Mouse (Mus musculus) kidney, embryonic 16.5 days (tissue): ENCODE results near the gene Dnajc17. TPM values are rescaled to one million over a fixed set of nuclear protein-coding genes. Genes with fewer than 3 reads are reported as not detected.

ENCODE experiments used
- ATAC-seq: fragments of 200-750 bp; cut with Nextera tagmentation; 2 replicates; pipeline ENCODE4 v1.8.0; 2017; ENCODE audit warnings: moderate TSS enrichment; ENCODE audit not compliant: low FRiP score, low TSS enrichment
- H3K27ac ChIP-seq: fragments of 300-500 bp; sonication (generic); 2 replicates; pipeline ENCODE4 v1.5.1; 2014; ENCODE audit warnings: low read length
- H3K27me3 ChIP-seq: fragments of 300-500 bp; sonication (generic); 2 replicates; pipeline ENCODE4 v1.6.1; 2014; ENCODE audit warnings: low read length, control low read depth, mixed read lengths; ENCODE audit not compliant: insufficient read depth
- H3K36me3 ChIP-seq: fragments of 300-500 bp; sonication (generic); 2 replicates; pipeline ENCODE4 v1.6.1; 2014; ENCODE audit warnings: low read length, control low read depth, mixed read lengths; ENCODE audit not compliant: insufficient read depth
- H3K4me1 ChIP-seq: fragments of 300-500 bp; sonication (generic); 2 replicates; pipeline ENCODE4 v1.6.1; 2014; ENCODE audit warnings: low read length, control low read depth, mixed read lengths; ENCODE audit not compliant: insufficient read depth
- H3K4me2 ChIP-seq: fragments of 300-500 bp; sonication (generic); replicated peaks from 2 replicates; pipeline ENCODE4 v1.6.1; 2014; ENCODE audit warnings: low read depth, low read length
- H3K4me3 ChIP-seq: fragments of 300-500 bp; sonication (generic); 2 replicates; pipeline ENCODE4 v1.5.1; 2014; ENCODE audit warnings: mild to moderate bottlenecking, low read length
- H3K9ac ChIP-seq: fragments of 300-500 bp; sonication (generic); replicated peaks from 2 replicates; pipeline ENCODE4 v1.6.1; 2014; ENCODE audit warnings: low read length
- H3K9me3 ChIP-seq: fragments of 300-500 bp; sonication (generic); 2 replicates; pipeline ENCODE4 v1.6.1; 2016; ENCODE audit warnings: low read length, control low read depth
- WGBS: fragments of 180-500 bp; shearing (Covaris S2); extraction: QIAGEN DNeasy Blood & Tissue Kit; methylation state at CpG from one replicate; pipeline ENCODE4 v1.1.7; 2014; 5-methylcytosine and 5-hydroxymethylcytosine counted together
- polyA plus RNA-seq: library from polyadenylated mRNA; unstranded; fragments of >200 nt; fragmentation: Nextera tagmentation; extraction: Ambion mirVana; gene quantifications from 2 replicates; pipeline ENCODE4 v1.2.1, GENCODE M21; 2015

Gene Dnajc17
- polyA plus RNA-seq, 1 experiment from 2014 or later = 21.6 TPM

DNA sequence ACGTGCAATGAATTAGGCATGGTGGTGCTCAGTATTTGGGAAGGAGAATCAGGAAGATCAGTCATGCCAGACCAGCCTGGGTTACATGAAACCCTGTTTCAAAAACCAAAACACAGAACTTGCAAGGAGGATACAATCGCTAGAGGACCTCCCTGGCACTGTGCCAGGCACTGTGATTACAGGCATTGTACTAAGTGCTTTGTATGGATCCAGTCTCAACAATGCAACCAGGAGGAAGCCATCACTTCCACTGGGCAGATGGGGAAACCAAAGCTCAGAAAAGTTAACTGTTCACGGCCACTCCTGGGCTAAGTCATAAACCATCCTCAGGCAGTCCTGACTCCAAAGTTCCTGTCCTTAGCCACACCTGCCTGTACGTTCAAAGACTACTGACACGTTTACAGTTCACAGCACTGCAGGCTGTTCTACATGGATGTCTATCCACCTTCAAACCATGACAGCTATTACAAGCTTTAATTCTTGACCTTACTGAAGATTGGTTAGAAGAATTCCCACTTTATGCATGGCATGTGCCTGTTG, 5.6 kb downstream of the Dnajc17 start:
- Histone ChIP-seq H3K27me3 (no peaks in the 10 kb centered on the region), H3K4me1 (peaks cover 12% of the 10 kb centered on the region), H3K27ac (no peak overlapping the region), H3K9me3 (no peaks in the 10 kb centered on the region), H3K4me2 (no peak overlapping the region), H3K36me3 (no peaks in the 10 kb centered on the region), H3K4me3 (no peak overlapping the region), H3K9ac (no peak overlapping the region)
- 0 out of 2 replicates have a peak, but pooled peaks have one; percentile 41 for ATAC-seq
- WGBS = 25% methylated on average over 5 of the region's 5 CpGs

DNA sequence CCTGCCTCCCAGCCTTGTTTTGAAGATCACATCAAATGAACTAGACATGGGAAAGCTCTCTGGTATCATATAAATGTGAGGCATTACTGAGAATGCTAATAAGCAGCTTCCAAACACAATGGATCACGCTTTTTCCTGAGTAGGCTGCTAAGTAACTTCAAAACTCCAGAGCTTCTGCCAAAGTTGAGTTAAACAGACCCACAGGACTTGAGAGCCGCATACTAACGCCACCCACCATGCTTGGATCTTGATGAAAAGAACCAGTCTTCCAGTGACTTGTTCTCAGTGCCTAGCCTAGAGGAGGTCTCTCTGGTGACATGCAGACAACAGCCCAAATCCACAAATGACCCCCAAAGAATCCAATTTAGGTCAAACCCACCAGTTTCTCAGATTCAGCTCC, 9.7 kb downstream of the Dnajc17 start:
- ATAC-seq = no peak
- Histone ChIP-seq H3K27ac (no peak overlapping the region), H3K4me3 (no peak overlapping the region), H3K4me1 (peaks cover 12% of the 10 kb centered on the region), H3K27me3 (no peaks in the 10 kb centered on the region), H3K36me3 (no peaks in the 10 kb centered on the region), H3K9ac (no peak overlapping the region), H3K4me2 (no peak overlapping the region), H3K9me3 (no peaks in the 10 kb centered on the region)
- 80% methylated on average over 3 of the region's 3 CpGs for WGBS

DNA sequence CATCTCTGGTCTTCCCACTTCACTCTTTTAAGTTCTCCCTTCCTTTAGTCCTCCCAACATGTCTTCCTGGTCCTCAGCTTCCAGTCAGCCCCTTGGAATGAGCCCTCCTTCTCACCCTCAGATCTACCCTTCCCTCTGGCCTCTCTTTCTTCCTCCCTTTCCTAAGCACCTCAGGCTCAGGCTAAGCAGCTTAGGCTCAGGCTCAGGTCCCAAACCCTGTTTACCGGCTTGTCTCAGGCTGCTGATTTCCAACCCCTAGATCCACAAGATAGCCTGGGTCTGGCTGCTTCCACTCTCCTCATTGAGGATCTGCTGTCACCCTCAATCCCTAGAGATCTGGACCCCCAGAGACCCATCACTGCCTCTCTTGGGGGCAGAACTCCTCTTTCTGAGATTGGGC, 10.5 kb downstream of the Dnajc17 start:
- no peaks in the 10 kb centered on the region for H3K36me3 ChIP-seq
- H3K27me3 ChIP-seq = no peaks in the 10 kb centered on the region
- no peaks in the 10 kb centered on the region for H3K9me3 ChIP-seq
- no peak overlapping the region for H3K4me2 ChIP-seq
- no peak overlapping the region for H3K4me3 ChIP-seq
- WGBS = 33% methylated on average over 1 of the region's 1 CpGs
- peaks cover 10% of the 10 kb centered on the region for H3K4me1 ChIP-seq
- ATAC-seq = no peak
- no peak overlapping the region for H3K9ac ChIP-seq
- H3K27ac ChIP-seq = no peak overlapping the region

DNA sequence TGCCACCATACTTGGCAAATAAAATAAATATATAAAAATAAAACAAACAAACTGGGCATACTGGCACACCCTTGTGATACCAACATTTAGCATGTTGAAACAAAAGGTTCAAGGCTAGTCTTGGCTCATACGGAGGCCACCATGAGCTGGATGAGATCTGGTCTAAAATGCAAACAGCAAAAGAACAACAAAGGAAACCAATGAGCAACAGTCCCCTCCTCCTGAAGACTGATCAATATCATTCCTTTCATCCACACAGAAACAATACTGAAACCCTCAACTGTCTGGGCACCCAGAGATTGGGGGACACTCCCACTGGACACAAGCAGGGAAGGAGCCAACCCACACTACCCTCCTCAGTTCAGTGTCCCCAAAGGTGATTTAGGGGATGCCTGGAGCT, 11.1 kb downstream of the Dnajc17 start:
- Histone ChIP-seq H3K27me3 (no peaks in the 10 kb centered on the region), H3K9me3 (no peaks in the 10 kb centered on the region), H3K27ac (no peak overlapping the region), H3K9ac (no peak overlapping the region), H3K4me3 (no peak overlapping the region), H3K36me3 (no peaks in the 10 kb centered on the region), H3K4me2 (no peak overlapping the region), H3K4me1 (peaks cover 6% of the 10 kb centered on the region)
- no peak for ATAC-seq
- 92% methylated on average over 1 of the region's 1 CpGs for whole genome bisulfite sequencing

GRCm38 (mm10) chr2:119196316-119197108, 12.1 kb downstream of the Dnajc17 start:
- Histone ChIP-seq H3K9ac (no peak overlapping the region), H3K9me3 (no peaks in the 10 kb centered on the region), H3K27me3 (no peaks in the 10 kb centered on the region), H3K27ac (peak overlapping the region; percentile 59), H3K4me3 (no peak overlapping the region), H3K4me2 (no peak overlapping the region), H3K4me1 (peaks cover 6% of the 10 kb centered on the region), H3K36me3 (no peaks in the 10 kb centered on the region)
- ATAC-seq = 0 out of 2 replicates have a peak, but pooled peaks have one; percentile 54
- WGBS = 19% methylated on average over 4 of the region's 4 CpGs

GRCm38 (mm10) chr2:119194140-119194539, 14.5 kb downstream of the Dnajc17 start:
- no peak for ATAC-seq
- no peak overlapping the region for H3K4me2 ChIP-seq
- H3K9me3 ChIP-seq = no peaks in the 10 kb centered on the region
- H3K4me3 ChIP-seq = no peak overlapping the region
- H3K9ac ChIP-seq = no peak overlapping the region
- H3K27me3 ChIP-seq = no peaks in the 10 kb centered on the region
- no peaks in the 10 kb centered on the region for H3K36me3 ChIP-seq
- WGBS = 81% methylated on average over 5 of the region's 5 CpGs
- peaks cover 6% of the 10 kb centered on the region for H3K4me1 ChIP-seq
- H3K27ac ChIP-seq = no peak overlapping the region

- Histone ChIP-seq H3K27ac (no peak overlapping the region), H3K4me2 (no peak overlapping the region), H3K27me3 (no peaks in the 10 kb centered on the region), H3K36me3 (no peaks in the 10 kb centered on the region; the same call in 1 of the 2 replicates), H3K9ac (no peak overlapping the region), H3K9me3 (no peaks in the 10 kb centered on the region), H3K4me3 (no peak overlapping the region), H3K4me1 (no peaks in the 10 kb centered on the region)
- WGBS = 88% methylated on average over 5 of the region's 5 CpGs
- ATAC-seq = no peak
These were observed 17.6 kb downstream of the Dnajc17 start for GRCm38 (mm10) chr2:119190969-119191368.

GRCm38 (mm10) chr2:119189029-119189710, 19.4 kb downstream of the Dnajc17 start:
- Histone ChIP-seq H3K4me3 (peak overlapping the region; percentile 44), H3K9me3 (no peaks in the 10 kb centered on the region), H3K27ac (no peak overlapping the region), H3K27me3 (no peaks in the 10 kb centered on the region), H3K9ac (0 out of 2 replicates have a peak overlapping the region, but pooled peaks have one; percentile 53), H3K4me1 (no peaks in the 10 kb centered on the region), H3K36me3 (no peaks in the 10 kb centered on the region; the same call in 1 of the 2 replicates), H3K4me2 (peak overlapping the region; percentile 71)
- 7% methylated on average over 15 of the region's 15 CpGs for WGBS
- peak; percentile 92 for ATAC-seq

DNA sequence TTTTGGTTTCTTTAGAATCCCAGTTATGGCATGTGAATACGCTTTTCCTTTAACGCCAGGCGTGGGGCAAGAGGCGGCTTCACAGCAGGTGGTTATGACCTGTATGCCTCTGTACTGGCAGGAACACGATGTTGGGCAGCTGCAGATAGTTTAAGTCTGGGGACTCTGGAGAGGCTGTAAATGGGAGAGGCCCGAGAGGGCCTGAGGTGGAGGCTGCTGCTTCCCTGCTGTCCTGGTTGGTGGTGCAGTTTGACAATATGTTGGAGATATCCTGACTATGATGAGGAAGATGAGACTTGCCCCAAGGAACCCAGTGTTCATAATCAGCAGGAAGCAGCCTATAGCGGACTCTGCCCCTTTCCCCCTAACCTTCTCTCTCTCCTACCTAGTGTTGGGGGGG, 25.7 kb downstream of the Dnajc17 start:
- Histone ChIP-seq H3K9me3 (no peaks in the 10 kb centered on the region), H3K4me1 (no peaks in the 10 kb centered on the region), H3K27me3 (no peaks in the 10 kb centered on the region), H3K27ac (no peak overlapping the region), H3K4me2 (no peak overlapping the region), H3K4me3 (no peak overlapping the region), H3K9ac (no peak overlapping the region), H3K36me3 (peaks cover 26% of the 10 kb centered on the region; the same call in 1 of the 2 replicates)
- no peak for ATAC-seq
- 85% methylated on average over 7 of the region's 7 CpGs for WGBS
